Mouse (Mus musculus) telencephalon, adult 2 months (tissue): ENCODE results near the gene Glul.
"Not testable (repeated sequence)": the region's sequence is repeated elsewhere in the genome, so short reads cannot be mapped to it uniquely, and the experiment has no call there.

Experiments used
- DNase-seq: peaks from one replicate; pipeline ENCODE4 v3.0.0-alpha.2; 2011; ENCODE audit warnings: low read depth, low spot score

Glul gene

DNA sequence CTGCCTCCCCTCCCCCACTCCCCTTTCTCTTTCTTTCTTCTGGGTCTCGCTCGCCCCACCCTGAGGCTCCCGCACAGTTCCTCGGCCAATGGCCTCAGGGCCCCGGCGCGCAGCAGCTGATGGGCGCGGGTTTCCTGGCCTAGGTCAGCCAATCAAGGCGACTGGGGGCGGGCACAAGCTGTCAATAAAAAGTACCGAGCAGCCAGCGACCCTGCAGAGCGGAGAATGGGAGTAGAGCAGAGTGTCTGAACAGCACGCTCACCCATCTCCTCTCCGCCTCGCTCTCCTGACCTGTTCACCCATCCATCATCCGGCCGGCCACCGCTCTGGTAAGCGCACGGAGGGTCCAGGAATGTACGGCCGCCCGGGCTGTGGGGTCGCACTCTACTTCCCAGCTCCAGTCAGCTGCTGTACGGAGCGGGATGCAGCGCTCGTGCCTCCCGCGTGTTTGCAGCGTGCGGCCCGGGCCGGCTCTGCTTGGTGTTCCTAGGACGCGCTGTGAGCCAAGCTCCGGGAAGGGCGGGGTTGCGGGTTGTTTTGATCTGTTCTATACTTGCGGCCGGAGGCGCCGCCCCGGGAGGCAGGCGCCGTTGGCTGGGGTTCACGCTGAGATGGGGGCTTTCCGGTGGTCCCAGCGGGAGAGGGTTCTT, at the start of gene Glul, which contains the start of gene Teddm2:
Glul (plus strand) TSS at position 214 of the 650 bp plus-strand sequence.
Teddm2 (minus strand) TSS at position 498 of the 650 bp plus-strand sequence.
- peak; percentile 91 for DNase-seq

DNA sequence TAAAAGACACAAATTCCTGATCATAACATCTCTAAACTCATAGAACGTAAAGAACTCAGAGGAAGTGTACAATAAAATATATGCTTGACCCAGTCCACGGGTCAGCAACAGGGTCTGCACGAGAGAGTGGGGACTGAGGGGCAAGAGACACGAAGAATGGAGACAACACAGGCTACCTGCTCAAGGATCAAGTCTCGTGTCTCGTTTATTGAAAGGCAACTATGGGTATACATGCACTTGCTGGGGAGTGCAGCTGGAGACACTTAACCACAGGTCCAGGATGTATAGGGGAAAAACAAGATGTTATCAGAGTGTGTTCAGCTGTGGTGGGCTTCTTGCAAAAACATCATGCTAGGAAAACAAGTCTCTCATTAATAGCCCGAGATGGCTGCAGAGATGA, 47.0 kb upstream of the Glul start:
- not testable (repeated sequence) for DNase-seq

DNA sequence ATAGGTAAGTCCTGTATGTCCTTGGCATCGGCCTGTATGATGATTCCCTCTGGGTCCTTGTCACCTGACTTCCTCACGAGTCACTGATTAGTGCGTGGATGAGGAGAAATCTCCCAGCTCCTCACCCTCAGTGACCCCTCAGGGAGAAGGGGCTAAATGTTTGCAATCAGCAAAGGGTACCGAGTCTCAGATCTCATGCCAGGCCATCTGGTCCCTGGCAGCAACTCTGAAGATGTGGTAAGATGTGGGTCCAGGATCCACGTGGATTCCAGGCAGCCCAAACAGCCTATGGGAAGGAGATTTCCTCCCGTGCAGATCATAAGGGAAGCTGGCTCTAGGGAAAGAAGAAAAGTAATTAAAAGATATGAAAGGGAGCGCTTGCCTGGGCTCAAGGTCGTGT, 43.8 kb upstream of the Glul start:
- no peak for DNase-seq

DNA sequence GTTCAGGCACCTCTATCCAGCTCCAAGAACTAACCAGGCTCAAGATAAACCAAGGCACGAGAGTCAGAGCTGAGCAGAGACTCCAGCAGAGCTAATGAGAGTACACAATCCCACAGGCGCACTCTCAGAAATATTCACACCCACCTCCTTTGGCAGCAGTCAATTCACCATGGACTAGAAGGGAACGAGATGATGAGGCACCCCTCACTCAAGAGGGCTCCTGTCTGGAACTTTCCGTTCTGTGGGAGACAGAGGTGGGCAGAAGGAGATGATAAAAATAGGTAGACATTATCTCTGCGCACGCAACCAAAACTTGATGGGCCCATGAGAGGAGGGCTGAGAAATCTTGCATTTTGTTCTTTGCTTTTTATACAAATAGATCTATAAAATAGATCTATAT, 25.7 kb upstream of the Glul start, which contains the start of gene Teddm1b:
Teddm1b (plus strand) TSS at position 301 of the 400 bp plus-strand sequence.
- no peak for DNase-seq

DNA sequence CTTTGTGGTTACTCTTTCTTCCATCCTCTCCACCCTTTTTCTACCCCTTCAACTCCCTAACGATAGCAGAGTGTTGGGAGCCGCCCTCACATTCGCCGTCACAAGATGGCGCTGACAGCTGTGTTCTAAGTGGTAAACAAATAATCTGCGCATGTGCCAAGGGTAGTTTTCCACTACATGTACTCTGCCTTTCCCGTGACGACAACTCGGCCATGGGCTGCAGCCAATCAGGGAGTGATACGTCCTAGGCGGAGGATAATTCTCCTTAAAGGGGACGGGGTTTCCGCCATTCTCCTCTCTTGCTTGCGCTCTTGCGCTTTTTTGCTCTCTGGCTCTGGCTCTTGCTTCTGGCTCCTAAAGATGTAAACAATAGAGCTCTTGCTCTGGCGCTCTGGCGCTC, 19.4 kb upstream of the Glul start:
- not testable (repeated sequence) for DNase-seq

DNA sequence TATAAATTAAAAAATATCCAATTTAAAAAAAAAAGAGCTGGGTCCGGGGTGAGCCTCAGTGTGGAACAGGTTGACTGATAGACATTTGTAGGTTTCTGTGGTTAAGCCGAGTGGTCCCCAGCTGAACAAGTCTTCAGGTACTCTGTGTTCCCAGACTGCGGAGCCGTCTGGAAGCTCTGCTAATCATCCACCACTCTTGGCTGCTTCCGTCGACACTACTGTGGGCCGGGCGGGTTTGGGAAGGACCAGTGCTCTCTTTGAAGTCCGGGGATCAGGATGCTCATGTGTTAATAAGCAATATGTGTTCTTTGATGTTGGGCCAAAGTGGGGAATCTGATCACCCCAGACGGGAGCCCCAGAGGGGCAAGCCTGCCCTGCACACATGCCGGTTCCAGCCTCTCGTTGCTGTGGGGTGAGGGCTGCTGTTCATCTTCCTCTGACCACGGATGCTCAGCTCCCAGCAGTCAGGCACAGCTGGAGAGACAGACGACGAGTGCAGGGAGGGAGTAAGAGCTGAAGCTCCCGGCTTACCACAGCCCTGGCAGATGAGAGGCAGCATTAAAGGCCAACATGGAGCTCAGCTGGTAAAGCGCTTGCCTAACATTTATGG, 13.6 kb upstream of the Glul start:
- DNase-seq: no peak

DNA sequence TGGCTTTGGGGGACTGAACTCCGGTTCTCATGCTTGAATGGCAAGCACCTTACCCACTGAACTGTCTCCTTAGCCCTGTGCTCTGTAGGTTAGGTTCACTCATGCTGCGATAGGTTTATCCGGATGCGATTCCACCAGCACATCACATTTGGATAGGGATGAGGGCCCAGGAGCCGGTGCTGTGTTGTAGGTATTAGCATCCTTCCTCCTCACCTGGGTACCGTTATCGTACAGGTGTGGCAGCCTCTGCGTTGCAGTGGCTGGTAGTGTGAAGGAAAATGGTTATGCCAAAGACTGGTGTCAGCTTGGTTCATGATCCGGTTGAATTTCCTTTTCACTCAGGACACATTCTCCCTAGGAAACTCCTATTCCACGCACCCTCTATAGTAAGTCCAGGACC, 9.6 kb upstream of the Glul start:
- DNase-seq: no peak

DNA sequence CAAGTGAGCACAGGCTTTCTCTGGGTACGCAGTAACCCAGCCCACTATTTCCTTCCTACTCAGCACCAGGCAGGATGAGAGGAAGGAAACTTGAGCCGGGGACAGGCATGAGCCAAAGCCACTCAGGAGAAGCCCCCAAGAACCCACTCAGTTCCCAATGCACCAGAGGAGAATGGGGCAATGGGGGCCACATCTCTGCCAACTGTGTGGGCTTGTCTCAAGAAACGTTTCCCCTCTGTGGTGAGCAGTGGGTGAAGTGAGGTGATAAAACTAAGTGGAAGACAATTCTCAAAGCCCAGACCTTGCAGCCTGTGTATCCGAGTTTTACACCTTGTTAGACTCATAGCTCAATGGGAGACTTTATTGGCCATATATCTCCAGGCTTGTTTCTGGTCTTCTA, 8.3 kb upstream of the Glul start, which contains the start of gene Teddm1a:
Teddm1a (plus strand) TSS at position 301 of the 400 bp plus-strand sequence.
- DNase-seq: no peak

DNA sequence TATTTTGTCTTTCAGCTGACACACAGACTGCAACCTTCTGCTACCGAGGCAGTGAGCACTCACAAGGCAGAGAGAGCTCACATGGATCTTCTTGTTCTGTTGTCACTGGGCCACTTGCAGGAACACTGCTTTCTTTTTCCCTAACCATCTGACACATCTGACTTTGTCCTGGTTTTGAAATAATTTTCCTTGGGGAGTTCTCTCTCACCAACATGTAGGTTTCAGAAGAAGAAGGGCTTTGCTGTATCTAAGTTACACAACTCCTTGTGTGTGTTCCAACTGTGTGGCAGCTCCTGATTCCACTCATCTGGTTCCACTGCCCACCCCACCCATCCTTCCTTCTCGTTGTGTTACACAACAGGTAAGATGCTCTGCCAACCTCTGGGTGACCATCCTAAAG, 6.0 kb upstream of the Glul start:
- no peak for DNase-seq

DNA sequence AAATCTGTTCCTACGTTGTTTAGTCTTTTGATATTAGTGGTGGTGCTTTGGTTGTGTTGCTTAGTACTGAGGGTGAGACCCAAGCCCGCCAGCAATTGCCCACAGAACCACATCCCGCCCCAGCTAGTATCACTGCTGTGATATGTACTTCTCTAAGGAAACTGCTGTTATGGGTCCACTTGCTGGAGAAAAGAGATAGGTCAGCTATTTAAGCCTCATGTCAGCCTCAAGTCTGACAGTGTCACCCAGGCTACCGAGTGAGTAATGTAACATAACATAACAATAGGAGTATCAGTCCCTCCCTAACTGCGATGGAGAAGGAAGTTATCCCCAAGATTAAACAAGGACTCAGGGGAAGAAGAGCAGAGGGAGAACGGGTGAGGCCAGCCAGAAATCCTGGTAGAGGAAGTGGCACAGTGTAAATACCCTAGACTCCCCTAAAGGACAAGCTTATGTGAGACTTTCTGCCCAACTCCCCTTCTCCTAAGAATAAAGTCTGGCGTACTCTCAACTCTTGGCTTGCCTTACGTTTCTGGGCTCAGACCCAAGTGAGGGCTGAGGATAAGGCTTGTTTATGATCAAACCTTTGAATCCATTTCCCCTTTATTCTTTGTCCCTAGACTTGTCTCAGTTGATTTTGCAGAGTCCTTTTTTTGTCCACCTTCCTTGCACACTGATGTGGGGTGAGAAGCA, 5.4 kb upstream of the Glul start:
- DNase-seq: no peak

DNA sequence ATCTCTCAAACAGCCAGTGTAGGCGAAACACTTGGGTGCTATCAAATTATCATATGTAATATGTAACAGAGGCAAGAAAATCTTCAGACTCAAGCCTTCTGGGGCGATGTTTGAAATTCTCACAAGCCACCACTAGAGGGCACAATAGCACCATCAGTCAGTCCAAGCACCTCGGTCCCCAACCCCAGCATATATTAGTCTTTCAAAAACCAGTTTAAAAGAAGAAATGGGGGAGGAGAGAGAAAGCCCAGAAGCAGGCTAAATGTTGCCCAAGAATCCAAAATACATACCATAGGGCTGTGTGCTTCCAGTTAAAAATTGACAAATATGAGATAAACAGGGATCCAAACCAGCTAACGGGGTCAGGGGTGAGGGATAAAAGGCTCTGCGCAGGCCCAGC, 4.8 kb upstream of the Glul start:
- DNase-seq: peak; percentile 71

DNA sequence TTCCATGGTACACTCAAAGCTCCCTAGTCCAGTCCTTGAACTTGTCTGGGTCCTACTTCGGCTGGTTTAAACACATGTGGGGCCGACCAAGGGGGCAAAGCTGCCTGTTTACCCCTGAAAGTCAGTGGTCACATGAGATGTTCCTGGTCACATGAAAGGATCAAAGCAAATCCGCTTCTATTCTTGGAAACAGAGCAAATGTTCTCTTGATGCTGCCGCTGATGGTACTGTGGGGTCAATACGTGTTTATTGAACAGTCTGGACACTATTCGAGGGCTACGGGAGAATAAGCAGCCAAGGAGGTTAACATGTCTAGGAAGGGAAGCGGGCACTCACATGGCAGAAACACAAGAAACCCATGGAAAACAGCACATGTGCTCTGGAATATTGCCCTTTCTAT, 2.5 kb upstream of the Glul start:
- no peak for DNase-seq

DNA sequence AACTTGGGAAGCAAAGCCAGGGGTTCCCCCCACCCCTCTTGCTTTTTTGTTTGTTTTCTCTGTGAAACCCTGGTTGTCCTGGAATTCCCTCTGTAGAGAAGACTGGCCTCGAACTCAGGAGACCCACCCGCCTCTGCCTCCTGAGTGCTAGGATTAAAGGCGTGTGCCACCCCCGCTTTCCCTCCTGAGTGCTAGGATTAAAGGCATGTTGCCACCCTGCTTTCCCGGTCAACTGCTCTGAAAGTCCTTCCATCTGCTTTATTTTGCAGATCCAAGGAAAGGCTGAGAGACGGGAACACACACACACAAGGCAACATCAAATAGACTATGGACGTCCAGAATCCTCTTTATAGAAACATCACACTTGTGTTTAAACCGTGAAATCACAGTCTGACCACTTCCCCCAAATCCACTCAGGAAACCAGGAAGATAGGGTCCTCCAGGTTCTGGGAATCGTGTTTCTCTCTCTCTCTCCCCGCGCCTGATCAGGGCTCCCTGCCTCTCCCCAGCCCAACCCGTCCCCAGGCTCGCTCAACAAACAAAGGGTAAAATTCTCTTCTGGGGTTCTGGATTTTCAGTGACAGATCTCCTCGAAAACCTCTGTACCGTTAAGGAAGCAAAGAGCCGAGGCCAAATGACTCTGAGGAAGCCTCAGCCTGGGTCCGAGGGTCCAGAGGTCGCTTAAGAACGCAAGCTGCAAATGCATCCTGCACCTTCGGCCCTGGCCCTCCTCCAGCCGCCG, 584 bp upstream of the Glul start:
- DNase-seq: no peak

DNA sequence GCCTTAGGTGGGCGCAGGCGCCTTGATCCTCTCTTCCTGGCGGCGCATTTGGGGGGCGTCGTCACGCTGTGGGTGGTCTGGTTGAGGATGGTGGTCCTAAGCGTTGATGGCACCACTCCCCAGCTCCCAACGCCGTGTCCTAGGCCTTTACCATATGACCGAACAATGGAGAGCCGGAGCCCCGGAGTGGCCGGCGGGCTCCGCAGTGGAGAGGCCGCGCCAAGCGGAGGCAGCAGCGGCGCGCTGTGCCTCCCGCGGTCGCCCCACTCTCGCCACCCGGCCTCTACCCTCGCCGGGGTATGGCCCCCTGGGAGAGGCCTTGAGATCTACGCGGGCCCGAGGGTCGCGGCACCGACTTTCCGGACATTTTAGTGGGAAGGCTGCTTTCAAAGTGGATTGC, 637 bp downstream of the Glul start:
- no peak for DNase-seq

DNA sequence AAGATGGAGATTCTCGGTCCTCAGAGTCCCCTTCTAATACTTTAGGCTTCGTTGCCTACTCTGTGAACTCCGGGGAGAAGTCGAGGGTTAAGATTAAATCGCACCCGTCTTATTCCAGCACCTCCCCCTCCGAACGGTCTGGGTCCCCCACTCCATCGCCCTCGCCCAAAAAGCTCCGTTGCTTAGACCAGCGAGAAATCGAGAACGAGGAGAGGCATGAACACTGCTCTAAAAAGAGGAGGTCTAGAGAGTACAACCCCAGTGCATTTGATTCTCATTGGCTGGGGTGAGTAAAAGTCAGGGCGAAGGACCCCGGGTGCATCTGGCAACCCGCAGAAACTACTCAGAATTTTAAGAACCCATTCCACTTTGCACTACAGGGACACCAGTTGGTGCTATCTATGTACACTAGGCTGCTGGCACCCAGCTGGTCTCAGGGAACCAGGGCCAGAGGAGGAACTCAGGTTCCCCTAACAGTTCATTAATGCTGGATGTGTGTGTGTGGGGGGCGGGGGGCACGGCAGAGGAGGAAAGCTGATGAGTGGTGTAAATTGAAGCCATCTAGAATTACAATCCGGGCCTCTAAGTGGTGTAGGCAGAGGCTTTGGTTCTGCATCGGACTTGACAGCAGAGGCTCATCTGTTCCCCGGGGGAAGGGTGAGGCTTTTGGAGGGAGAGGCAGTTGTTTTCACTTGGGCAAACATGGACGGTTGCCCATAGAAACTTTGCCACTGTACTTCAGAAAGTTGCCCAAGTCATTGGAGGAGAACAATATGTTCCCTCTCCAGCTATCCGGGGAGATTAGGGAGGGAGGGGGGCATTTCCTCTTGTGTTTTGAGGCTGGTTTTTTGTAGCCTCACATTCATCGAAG, 1.4 kb downstream of the Glul start:
- no peak for DNase-seq

DNA sequence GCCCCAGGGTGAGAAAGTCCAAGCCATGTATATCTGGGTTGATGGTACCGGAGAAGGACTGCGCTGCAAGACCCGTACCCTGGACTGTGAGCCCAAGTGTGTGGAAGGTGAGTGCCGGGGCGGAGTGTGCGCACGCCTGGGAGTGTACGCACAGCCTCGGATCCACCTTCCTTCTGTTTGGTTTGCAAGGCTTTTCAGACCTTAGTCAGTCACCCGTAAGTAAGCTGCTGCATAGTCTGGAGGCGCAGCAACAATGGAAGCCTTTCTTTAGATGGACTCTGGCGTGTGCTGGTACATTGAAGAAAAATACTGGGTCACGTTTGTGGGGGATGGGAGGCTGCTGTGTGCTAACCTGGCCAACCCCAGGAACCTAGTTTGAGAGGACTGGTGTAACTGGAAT, 3.3 kb downstream of the Glul start:
- no peak for DNase-seq

DNA sequence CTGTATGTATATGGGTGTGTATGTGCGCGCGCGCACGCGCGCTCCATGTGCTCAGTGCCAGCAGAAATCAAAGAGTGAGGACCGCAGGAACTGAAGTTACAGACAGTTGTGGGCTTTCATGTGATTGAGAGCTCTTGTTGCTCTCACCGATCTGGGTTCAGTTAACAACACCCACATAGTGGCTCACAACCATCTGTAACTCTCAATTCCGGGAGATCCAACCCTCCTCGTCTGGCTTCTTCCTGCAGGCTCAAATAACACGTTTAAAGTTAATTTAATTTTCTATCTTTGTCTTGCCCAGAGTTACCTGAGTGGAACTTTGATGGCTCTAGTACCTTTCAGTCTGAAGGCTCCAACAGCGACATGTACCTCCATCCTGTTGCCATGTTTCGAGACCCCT, 4.5 kb downstream of the Glul start:
- peak; percentile 45 for DNase-seq

DNA sequence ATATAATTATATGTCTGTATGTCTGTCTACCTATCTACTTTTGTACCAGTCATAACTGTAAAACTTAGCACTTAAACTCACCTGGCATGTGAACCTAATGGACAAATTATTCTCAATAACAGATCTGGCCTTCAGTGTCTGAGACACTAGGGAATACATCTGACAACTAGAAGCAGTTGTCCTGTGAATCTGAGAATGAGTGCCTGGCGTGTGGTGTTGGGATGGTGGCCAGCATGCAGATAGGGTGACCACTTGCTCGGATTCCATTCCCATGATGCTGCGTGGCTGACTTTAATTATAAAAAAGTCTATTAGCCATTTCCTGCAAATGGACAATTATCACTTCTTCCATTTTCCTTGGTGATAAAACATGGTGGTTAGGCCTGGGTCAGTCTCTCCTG, 6.1 kb downstream of the Glul start:
- no peak for DNase-seq

DNA sequence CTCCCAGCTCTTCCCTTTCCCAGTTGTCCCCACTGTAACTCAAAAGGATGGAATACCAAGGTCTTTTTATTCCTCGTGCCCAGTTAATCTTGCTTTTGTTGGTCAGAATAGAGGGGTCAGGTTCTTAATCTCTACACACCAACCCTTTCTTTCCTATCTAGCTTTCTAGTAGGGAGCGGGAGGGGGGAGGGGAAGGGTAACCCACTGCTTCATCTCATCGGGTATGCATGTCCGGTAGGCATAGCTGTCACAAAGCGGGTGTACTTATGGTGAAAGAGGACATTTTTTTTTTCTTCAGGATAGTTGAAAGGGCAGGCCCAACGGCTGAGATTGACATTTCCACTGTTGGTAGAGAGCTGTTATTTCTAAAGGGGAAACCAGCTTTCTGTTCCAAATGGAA, 8.5 kb downstream of the Glul start:
- no peak for DNase-seq

DNA sequence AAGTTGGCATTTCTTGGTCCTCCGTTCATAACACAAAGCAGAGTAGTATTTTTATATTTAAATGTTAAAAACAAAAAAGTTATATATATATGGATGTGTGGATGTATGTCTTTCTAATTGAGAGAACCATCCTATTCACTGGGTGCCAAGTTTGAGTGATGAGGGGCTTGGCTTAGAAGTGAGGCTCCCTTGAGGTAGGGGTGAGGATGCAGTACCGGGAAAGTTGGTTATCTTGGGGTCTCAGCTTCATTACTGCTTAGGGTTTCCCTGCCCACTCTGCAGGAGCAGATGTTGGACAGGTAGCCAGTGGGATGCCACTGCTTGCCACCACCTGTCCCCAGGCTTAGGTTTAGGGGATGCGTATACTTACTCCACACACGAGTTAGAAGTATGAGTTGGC, 9.0 kb downstream of the Glul start:
- no peak for DNase-seq
